Mouse (Mus musculus): ENCODE results near the gene 5330417C22Rik.

DNA sequence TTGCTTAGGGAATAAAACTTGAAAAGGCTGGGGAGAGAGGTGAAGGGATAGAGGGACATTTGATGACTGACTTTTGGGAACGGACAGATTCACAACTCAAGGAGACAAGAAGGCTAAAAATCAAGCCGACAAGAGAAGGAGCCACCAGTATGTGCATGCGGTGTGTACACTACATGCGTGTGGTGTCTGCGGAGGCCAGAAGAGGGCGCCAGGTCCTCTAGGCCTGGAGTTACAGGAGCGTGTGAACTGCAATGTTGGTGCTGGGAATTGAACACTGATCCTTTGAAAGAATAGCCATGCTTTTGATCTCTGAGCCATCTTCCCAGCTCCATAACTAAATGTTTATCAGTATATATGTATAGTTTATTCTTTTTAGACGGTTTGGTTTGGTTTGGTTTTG is 7.8 kb downstream of the 5330417C22Rik start:
- peak; percentile 61; the same call in 1 of the 2 replicates for TF ChIP-seq CTCF (IDR thresholded peaks at IDR 0.05; ENCODE audit: control insufficient read depth, insufficient read depth, insufficient replicate concordance, low read depth, low read length)
- TF ChIP-seq POLR2A (IDR thresholded peaks at IDR 0.05; ENCODE audit: control insufficient read depth, low read depth, low read length), result no peak
